Mouse (Mus musculus) ES-E14 (cell line): Measurements from ENCODE around the gene Pigs. TPM values are rescaled to one million over a fixed set of nuclear protein-coding genes. Genes with fewer than 3 reads are reported as not detected.
A peak's percentile ranks its signal among the peaks of the same experiment; 100 is the strongest.

ENCODE experiments used
- DNase-seq: peaks from one replicate; pipeline ENCODE4 v3.0.0-alpha.2; 2013; ENCODE audit warnings: low read depth, low spot score
- H3K27ac ChIP-seq: 2 replicates; pipeline ENCODE4 v1.5.1; 2012; ENCODE audit warnings: low read depth, mild to moderate bottlenecking, low read length, moderate library complexity, mixed read lengths; ENCODE audit not compliant: poor library complexity, insufficient read depth, severe bottlenecking
- H3K36me3 ChIP-seq: 2 replicates; pipeline ENCODE4 v1.6.1; 2012; ENCODE audit warnings: mild to moderate bottlenecking, low read length, moderate library complexity, mixed read lengths; ENCODE audit not compliant: control insufficient read depth, poor library complexity, insufficient read depth, severe bottlenecking
- H3K4me1 ChIP-seq, 2 experiments: fragments of 150-350 bp in 1 of 2; sonication (generic) in 1 of 2; 2 replicates each; pipeline ENCODE4 v1.6.1; 2012; ENCODE audit warnings: low read length in 2 of 2, mild to moderate bottlenecking in 1 of 2, mixed read lengths in 1 of 2; ENCODE audit not compliant: control insufficient read depth in 2 of 2, insufficient read depth in 2 of 2, poor library complexity in 1 of 2
- H3K4me3 ChIP-seq, 2 experiments: fragments of 150-350 bp in 1 of 2; sonication (generic) in 1 of 2; 2 replicates each; pipeline ENCODE4 v1.5.1; 2012; ENCODE audit warnings: low read length in 2 of 2, low read depth in 1 of 2, mild to moderate bottlenecking in 1 of 2, mixed read lengths in 1 of 2; ENCODE audit not compliant: insufficient read depth in 1 of 2, poor library complexity in 1 of 2, severe bottlenecking in 1 of 2
- H3K9ac ChIP-seq: 2 replicates; pipeline ENCODE4 v1.6.1; 2012; ENCODE audit warnings: low read depth, mild to moderate bottlenecking, low read length, mixed read lengths; ENCODE audit not compliant: poor library complexity, insufficient read depth, severe bottlenecking
- H3K9me3 ChIP-seq: fragments of 150-350 bp; sonication (generic); 2 replicates; pipeline ENCODE4 v1.6.1; 2012; ENCODE audit warnings: low read depth, mild to moderate bottlenecking, low read length; ENCODE audit not compliant: control insufficient read depth, insufficient read depth
- CHD2 ChIP-seq: IDR thresholded peaks from 2 replicates; pipeline ENCODE4 v1.6.1; 2014; ENCODE audit warnings: mild to moderate bottlenecking, low read depth, low read length, inconsistent platforms
- HCFC1 ChIP-seq: IDR thresholded peaks from 2 replicates; pipeline ENCODE4 v1.6.1; 2012; ENCODE audit warnings: low read length, inconsistent platforms, borderline replicate concordance; ENCODE audit not compliant: insufficient read depth
- MAFK ChIP-seq: IDR thresholded peaks from 2 replicates; pipeline ENCODE4 v1.6.1; 2014; ENCODE audit warnings: mild to moderate bottlenecking, low read depth, low read length, inconsistent platforms; ENCODE audit not compliant: insufficient read depth
- ZC3H11A ChIP-seq: IDR thresholded peaks from 2 replicates; pipeline ENCODE4 v1.6.1; 2012; ENCODE audit warnings: low read depth, mild to moderate bottlenecking, inconsistent platforms, low read length, borderline replicate concordance
- ZNF384 ChIP-seq: IDR thresholded peaks from 2 replicates; pipeline ENCODE4 v1.6.1; 2012; ENCODE audit warnings: low read depth, low read length, inconsistent platforms
- in situ Hi-C, 2 experiments: fragments of 600-800 bp; cut with MboI; formaldehyde crosslinking; loops; one replicate each; pipeline ENCODE4 v1.15.1; 2025; ENCODE audit warnings: low sequenced_read_pairs in 2 of 2, inconsistent platforms in 1 of 2; ENCODE audit not compliant: unreplicated experiment in 2 of 2
- total RNA-seq: library from RNA; depleted of rRNA; stranded (reverse); fragments of 300-350 nt; gene quantifications from 2 replicates; pipeline ENCODE4 v1.2.3, GENCODE M21; 2012

The Pigs gene
- total RNA-seq, 1 experiment = 45.7 TPM

GRCm38 (mm10) chr11:78322076-78322831, 6.0 kb upstream of the Pigs start:
- Histone ChIP-seq H3K4me1 (peaks cover 0 to 9% of the 10 kb centered on the region in 2 experiments; a peak in 2 of 4 replicates), H3K27ac (peak overlapping the region; percentile 15; the same call in 1 of the 2 replicates), H3K9me3 (no peaks in the 10 kb centered on the region), H3K9ac (no peak overlapping the region), H3K4me3 (peak overlapping the region in 1 of 2 experiments; percentile 73; a peak in 1 of 4 replicates), H3K36me3 (peaks cover 29% of the 10 kb centered on the region)
- no peak for TF ChIP-seq CHD2
- TF ChIP-seq HCFC1 = no peak
- TF ChIP-seq ZNF384 = no peak
- no peak for TF ChIP-seq ZC3H11A
- TF ChIP-seq MAFK = no peak
- in situ Hi-C loops = no loop called here
- DNase-seq = no peak

- peak within 1 kb of the TSS; percentile 15; the same call in 1 of the 2 replicates for H3K27ac ChIP-seq
- H3K9ac ChIP-seq = peak within 1 kb of the TSS; percentile 57; the same call in 1 of the 2 replicates
- peak; percentile 93 for DNase-seq
- in situ Hi-C loops = no loop called here
- H3K4me3 ChIP-seq = peak within 1 kb of the TSS; percentile 55 to 73; a peak in 3 of 4 replicates
- H3K9me3 ChIP-seq = no peaks in the 10 kb centered on the region
- TF ChIP-seq HCFC1 = no peak
- no peak for TF ChIP-seq ZNF384
- no peak for TF ChIP-seq ZC3H11A
- no peak for TF ChIP-seq CHD2
- peaks cover 26% of the 10 kb centered on the region for H3K36me3 ChIP-seq
- peaks cover 0 to 6% of the 10 kb centered on the region in 2 experiments; a peak in 2 of 4 replicates for H3K4me1 ChIP-seq
Measured at GRCm38 (mm10) chr11:78322860-78323259, 5.4 kb upstream of the Pigs start, which contains the start of gene Aldoc. Gene Aldoc, plus strand, starts transcription at chr11:78322968.

- in situ Hi-C loops = no loop called here
- H3K36me3 ChIP-seq = peaks cover 23% of the 10 kb centered on the region
- peaks cover 0 to 5% of the 10 kb centered on the region in 2 experiments; a peak in 2 of 4 replicates for H3K4me1 ChIP-seq
- H3K4me3 ChIP-seq = no peak overlapping the region
- H3K9me3 ChIP-seq = no peaks in the 10 kb centered on the region
- no peak overlapping the region for H3K27ac ChIP-seq
- H3K9ac ChIP-seq = no peak overlapping the region
- DNase-seq = no peak
- no peak for TF ChIP-seq ZNF384
- no peak for TF ChIP-seq ZC3H11A
- no peak for TF ChIP-seq HCFC1
- TF ChIP-seq MAFK = no peak
Measured at GRCm38 (mm10) chr11:78324000-78324785, 4.0 kb upstream of the Pigs start.

GRCm38 (mm10) chr11:78324965-78325364, 3.2 kb upstream of the Pigs start:
- H3K9ac ChIP-seq = no peak overlapping the region
- in situ Hi-C loops = no loop called here
- H3K27ac ChIP-seq = no peak overlapping the region
- DNase-seq = no peak
- H3K9me3 ChIP-seq = no peaks in the 10 kb centered on the region
- H3K4me3 ChIP-seq = no peak overlapping the region
- peaks cover 18% of the 10 kb centered on the region for H3K36me3 ChIP-seq
- TF ChIP-seq CHD2 = no peak
- TF ChIP-seq MAFK = no peak
- TF ChIP-seq ZNF384 = no peak
- TF ChIP-seq ZC3H11A = no peak
- TF ChIP-seq HCFC1 = no peak
- H3K4me1 ChIP-seq = peaks cover 2 to 5% of the 10 kb centered on the region in 2 experiments; a peak in 3 of 4 replicates
